Mouse (Mus musculus) E14TG2a.4 (cell line): ENCODE measurements around the gene 1700017B05Rik.
"Not testable (repeated sequence)": the region's sequence is repeated elsewhere in the genome, so short reads cannot be mapped to it uniquely, and the experiment has no call there.

Experiments
- H3K27me3 ChIP-seq: 2 replicates; pipeline ENCODE4 v1.6.1; 2014; ENCODE audit warnings: low read length, control low read depth; ENCODE audit not compliant: insufficient read depth
- H3K36me3 ChIP-seq: 2 replicates; pipeline ENCODE4 v1.6.1; 2014; ENCODE audit warnings: low read length, control low read depth; ENCODE audit not compliant: insufficient read depth
- H3K4me1 ChIP-seq: replicated peaks from 2 replicates; pipeline ENCODE4 v1.6.1; 2014; ENCODE audit warnings: low read depth, low read length, control low read depth
- H3K4me3 ChIP-seq: replicated peaks from 2 replicates; pipeline ENCODE4 v1.5.1; 2014; ENCODE audit warnings: mild to moderate bottlenecking, low read length
- H3K9me3 ChIP-seq: 2 replicates; pipeline ENCODE4 v1.6.1; 2014; ENCODE audit warnings: low read length, control low read depth
- CTCF ChIP-seq: conservative IDR thresholded peaks from 2 replicates; pipeline ENCODE4 v1.5.1; 2014; ENCODE audit warnings: low read length
- NANOG ChIP-seq: IDR thresholded peaks from 2 replicates; pipeline ENCODE4 v1.6.1; 2014; ENCODE audit warnings: borderline replicate concordance, low read length, mixed read lengths
- POU5F1 ChIP-seq: IDR thresholded peaks from 2 replicates; pipeline ENCODE4 v1.6.1; 2014; ENCODE audit warnings: low read length, borderline replicate concordance

1700017B05Rik gene

DNA sequence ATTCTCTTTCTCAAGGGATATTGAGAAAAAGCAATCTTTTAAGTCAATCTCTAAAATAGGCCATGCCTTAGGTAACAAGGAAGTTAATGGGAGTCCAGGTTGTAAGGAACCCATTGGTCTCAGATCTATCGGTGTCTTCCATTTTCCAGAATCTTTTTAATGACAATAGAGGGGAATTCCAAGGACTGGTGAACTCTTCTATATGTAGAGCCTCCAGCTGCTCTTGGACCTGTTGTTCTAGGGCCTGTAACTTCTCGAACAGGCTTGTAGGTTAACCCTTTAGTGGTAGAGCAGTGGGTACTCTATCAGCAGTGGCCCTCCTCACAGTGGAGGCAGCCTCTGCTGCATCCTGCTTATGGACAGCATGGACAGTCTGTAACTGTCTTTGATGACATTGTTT, 55.5 kb downstream of the 1700017B05Rik start:
- Histone ChIP-seq H3K4me1 (peaks cover 9% of the 10 kb centered on the region), H3K9me3 (peaks cover 6% of the 10 kb centered on the region), H3K27me3 (no peaks in the 10 kb centered on the region), H3K4me3 (no peak overlapping the region), H3K36me3 (no peaks in the 10 kb centered on the region)
- TF ChIP-seq NANOG (no peak), CTCF (no peak), POU5F1 (no peak)

DNA sequence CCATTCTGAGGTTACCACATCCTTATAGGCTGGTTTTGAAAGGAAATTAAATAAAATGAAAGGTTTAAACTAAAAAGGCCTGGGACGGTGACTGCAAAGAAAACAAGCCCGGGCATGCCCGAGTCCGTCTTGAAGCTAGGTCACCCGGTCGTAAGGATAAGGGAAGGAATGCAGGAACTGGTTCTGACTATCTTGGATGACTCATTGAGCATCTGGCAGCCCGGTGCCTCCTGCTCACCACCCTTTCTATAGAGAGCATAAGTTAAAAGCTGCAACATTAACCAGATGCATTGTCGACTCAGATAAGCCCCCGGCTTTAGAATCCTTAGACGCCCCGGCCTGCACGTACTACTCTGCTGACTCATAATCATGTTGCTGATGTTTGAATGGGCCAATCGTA, 58.8 kb downstream of the 1700017B05Rik start:
- not testable (repeated sequence) for H3K27me3 ChIP-seq, H3K36me3 ChIP-seq, H3K4me1 ChIP-seq, H3K4me3 ChIP-seq
- H3K9me3 ChIP-seq, result peaks cover 10% of the 10 kb centered on the region
